Mouse (Mus musculus): ENCODE results near the gene Gli2.

GRCm38 (mm10) chr1:118802166-118802565 lies 251.3 kb downstream of the Gli2 start:
- no peak for TF ChIP-seq CTCF (IDR thresholded peaks at IDR 0.05; ENCODE audit: insufficient read depth, low read depth, low read length)
- no peak for TF ChIP-seq POLR2A (IDR thresholded peaks at IDR 0.05; ENCODE audit: insufficient read depth, low read depth, low read length)

Measured in olfactory bulb, adult 2 months (tissue).